Mouse (Mus musculus): ENCODE measurements around the gene Casc1.

Casc1 gene

GRCm38 (mm10) chr6:145210816-145211338, at the start of gene Casc1, which contains the start of gene Etfrf1:
TSS of gene Casc1 (minus strand) at chr6:145211005.
TSS of gene Etfrf1 (plus strand) at chr6:145211134.
- DNase-seq (ENCODE audit: low read depth, low spot score) = peak; percentile 100

GRCm38 (mm10) chr6:145256701-145257073, 45.9 kb upstream of the Casc1 start:
- DNase-seq (ENCODE audit: low read depth, low spot score) = no peak

DNA sequence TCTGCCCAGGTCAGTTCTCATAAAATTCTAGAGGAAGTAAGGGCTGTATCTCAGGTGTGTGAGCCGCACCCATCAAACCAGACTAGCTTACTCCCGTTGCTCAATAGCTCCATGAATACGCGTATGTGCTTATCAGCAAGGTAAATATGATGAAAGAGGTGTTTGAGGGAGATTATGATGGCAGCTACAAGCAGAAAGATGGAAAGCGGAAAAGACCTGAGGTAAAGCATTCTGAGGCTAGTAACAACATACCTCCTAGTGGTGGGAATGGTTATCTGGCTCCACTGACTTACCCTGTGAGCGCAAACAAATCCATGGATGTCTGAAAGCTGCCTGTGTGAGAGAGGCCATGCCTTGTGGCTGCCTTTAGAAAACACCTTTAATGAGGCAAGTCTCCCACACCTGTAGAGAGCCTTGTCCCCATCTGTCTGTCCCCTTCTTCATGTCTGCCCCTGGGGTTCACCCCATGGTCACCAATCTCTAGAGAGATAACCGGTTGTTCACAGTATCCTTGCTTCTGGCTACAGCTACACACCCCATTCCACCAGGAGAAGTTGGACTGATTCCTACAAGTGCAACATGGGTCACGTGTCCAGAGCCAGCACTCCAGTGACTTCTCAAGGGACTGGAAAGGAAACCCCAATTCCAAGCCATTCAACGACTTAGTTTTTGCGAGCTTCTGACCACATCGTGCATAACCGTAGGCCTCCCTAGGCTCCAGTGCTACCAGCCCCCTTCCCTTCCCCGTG, 45.3 kb upstream of the Casc1 start:
- no peak for DNase-seq (ENCODE audit: low read depth, low spot score)

- DNase-seq (ENCODE audit: low read depth, low spot score) = no peak
Observed at GRCm38 (mm10) chr6:145250820-145251219, 40.0 kb upstream of the Casc1 start.

GRCm38 (mm10) chr6:145250185-145250791, 39.5 kb upstream of the Casc1 start, which contains the start of gene Kras:
TSS of gene Kras (minus strand) at chr6:145250239.
- peak; percentile 79 for DNase-seq (ENCODE audit: low read depth, low spot score)

- DNase-seq (ENCODE audit: low read depth, low spot score) = peak; percentile 37
Observed at GRCm38 (mm10) chr6:145249291-145250184, 38.7 kb upstream of the Casc1 start.

DNA sequence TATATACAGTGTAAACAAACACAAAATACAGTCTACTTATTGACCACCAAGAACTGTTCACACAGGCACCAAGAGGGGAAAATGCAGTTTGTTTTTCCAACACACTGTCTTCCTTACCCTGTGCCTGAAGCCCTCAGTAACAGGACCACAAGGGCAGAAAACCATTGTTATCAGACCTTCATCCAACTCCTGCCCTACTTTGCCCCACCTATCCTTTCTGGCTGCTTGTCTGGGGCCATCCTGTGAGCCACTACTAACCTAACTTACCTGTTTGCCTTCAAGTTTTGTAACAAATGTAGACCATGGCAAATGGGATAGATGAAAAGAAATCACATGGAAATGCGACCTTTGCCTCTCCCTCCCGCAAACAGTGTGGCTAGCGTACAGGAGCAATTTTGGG, 37.1 kb upstream of the Casc1 start:
- DNase-seq (ENCODE audit: low read depth, low spot score) = no peak

GRCm38 (mm10) chr6:145246841-145247240, 36.0 kb upstream of the Casc1 start:
- DNase-seq (ENCODE audit: low read depth, low spot score) = no peak

GRCm38 (mm10) chr6:145242521-145242920, 31.7 kb upstream of the Casc1 start:
- peak; percentile 72 for DNase-seq (ENCODE audit: low read depth, low spot score)

- no peak for DNase-seq (ENCODE audit: low read depth, low spot score)
Observed at GRCm38 (mm10) chr6:145240285-145240684, 29.5 kb upstream of the Casc1 start.

DNA sequence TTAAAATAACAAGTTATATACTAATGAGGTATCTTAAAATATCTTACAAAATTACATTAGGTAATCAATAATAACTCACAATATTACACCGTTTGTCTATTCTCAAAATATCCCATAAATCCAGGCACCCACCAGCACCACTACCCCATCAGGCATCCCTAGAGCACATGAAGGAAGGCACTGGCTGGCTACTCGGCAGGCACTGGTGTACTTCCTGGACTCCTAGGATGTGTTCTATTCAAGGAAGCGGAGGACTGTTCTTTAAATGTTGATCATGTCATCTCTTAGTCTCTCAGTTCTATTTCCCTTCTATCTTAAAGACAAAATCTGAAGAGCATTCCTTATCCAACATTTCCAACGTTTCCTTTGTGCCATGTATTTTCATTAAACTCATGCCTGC, 26.3 kb upstream of the Casc1 start:
- no peak for DNase-seq (ENCODE audit: low read depth, low spot score)

- no peak for DNase-seq (ENCODE audit: low read depth, low spot score)
Observed at GRCm38 (mm10) chr6:145235367-145235766, 24.6 kb upstream of the Casc1 start.

- DNase-seq (ENCODE audit: low read depth, low spot score) = no peak
Observed at GRCm38 (mm10) chr6:145234391-145234790, 23.6 kb upstream of the Casc1 start.

GRCm38 (mm10) chr6:145226296-145226695, 15.5 kb upstream of the Casc1 start:
- DNase-seq (ENCODE audit: low read depth, low spot score) = no peak

DNA sequence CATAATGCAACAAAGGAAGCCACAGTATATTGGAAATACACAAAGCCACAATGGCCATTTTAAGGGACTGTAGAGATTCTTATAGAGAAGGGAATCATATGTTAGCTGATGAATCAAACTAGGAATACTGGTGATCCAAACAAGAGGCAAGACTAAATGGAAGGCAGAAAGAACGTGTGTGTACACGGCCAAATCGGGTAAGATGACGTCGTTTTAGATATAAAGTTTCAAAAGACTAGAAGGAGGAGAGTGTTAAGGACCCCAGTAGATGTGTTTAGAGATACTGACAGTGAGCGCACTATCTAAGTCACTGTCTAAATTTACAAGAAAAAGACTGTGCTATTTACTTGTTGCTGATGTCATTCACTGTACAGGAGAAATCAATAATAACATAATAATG, 13.4 kb upstream of the Casc1 start:
- DNase-seq (ENCODE audit: low read depth, low spot score) = no peak

DNA sequence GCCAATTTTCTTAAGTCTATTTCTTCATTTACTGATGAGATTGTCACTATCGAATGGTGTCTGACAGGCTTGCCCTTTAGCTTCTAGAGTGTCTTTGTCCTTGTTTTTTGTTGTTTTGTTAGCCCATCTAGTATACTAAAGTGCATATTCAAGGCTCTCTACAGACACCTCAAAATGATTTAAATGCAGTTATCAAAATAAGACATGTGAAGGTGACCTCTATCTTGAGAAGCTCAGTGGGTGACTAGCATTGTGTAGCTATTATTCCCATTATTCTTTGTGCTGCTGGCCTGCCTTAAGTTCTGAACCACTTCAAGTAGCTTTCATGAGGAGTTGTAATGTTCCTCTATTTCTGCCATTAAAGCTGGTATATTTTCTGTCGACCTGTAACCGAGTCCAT, 5.0 kb upstream of the Casc1 start:
- DNase-seq (ENCODE audit: low read depth, low spot score) = no peak

- DNase-seq (ENCODE audit: low read depth, low spot score) = no peak
Observed at GRCm38 (mm10) chr6:145213916-145214315, 3.1 kb upstream of the Casc1 start.

DNA sequence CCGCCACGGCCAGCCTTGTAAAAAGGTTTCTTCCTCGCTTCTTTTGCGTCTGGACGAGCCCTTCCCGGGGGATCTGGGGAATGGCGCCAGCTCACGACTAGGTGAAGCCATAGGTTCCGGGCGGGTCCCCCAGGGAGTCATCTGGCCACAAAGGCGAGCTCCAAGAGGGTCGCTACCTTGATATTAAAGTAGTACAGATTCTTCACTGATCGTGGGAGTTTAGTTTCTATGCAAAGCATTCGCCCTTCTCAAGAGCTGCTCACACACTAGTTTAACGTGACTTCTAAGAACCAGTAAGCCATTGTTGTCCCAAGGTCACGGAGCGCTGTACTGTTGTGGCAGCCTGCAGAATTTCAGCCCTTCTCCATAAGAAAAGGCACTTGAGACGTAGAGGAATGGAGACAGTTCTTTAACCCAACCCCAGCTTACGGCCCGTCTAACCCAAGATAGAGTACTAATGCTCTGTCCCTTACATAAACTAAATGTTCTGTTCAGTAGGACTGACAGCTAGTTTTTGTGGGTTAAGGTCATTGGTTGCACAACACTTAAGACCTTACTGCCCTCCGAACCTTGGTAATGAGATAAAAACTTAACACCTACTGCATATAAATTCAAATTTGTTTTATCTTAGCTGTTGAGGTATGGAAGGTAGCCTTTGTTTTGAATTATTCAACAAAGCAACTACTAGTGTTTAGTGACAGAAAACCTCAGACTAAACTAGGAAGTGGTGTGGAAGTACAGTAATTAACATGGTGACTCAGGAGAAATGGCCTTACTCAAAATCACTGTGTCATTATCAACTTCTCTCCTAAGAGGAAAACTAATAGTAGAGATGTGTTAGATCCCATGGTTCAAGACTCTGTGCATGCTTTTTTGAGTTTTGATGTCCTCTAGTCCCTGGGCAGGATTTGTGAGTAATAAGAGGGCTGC, 836 bp upstream of the Casc1 start:
- DNase-seq (ENCODE audit: low read depth, low spot score) = peak; percentile 66

- DNase-seq (ENCODE audit: low read depth, low spot score) = no peak
Observed at GRCm38 (mm10) chr6:145210056-145210680, 637 bp downstream of the Casc1 start.

DNA sequence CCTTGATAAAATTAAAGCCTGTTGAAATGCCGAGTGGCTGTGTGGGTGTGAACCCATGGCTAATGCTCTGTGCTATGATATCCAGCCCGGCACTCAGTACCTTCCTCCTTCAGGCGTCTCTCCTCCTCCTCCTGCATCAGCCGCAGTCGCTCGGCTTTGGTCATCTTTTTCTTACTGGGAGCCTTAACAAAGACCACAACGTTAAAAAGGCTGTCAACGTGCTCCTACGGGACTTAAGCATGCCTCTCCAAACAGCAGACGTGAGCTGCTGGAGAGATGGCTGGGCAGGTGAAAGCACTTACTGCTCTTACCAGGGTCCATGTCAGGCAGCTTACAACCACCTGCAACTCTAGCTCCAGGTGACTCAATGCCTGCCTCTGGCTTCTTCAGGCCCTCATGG, 5.7 kb downstream of the Casc1 start:
- DNase-seq (ENCODE audit: low read depth, low spot score) = no peak
